Mouse (Mus musculus) limb, embryonic 11.5 days (tissue): Measurements from ENCODE around the gene Spint5. TPM values are rescaled to one million over a fixed set of nuclear protein-coding genes. Genes with fewer than 3 reads are reported as not detected.
A peak's percentile ranks its signal among the peaks of the same experiment; 100 is the strongest.

Experiments
- ATAC-seq: fragments of 200-750 bp; cut with Nextera tagmentation; 2 replicates; pipeline ENCODE4 v1.8.0; 2017; ENCODE audit warnings: low read depth; ENCODE audit not compliant: insufficient number of reproducible peaks, low FRiP score, low TSS enrichment
- DNase-seq: peaks from one replicate; pipeline ENCODE4 v3.0.0-alpha.2; 2015; ENCODE audit warnings: low spot score
- H3K27ac ChIP-seq: fragments of 300-500 bp; sonication (generic); replicated peaks from 2 replicates; pipeline ENCODE4 v1.5.1; 2014; ENCODE audit warnings: low read depth, mild to moderate bottlenecking, low read length
- H3K27me3 ChIP-seq: fragments of 300-500 bp; sonication (generic); 2 replicates; pipeline ENCODE4 v1.6.1; 2014; ENCODE audit warnings: mild to moderate bottlenecking, low read length, mixed read lengths; ENCODE audit not compliant: control insufficient read depth, insufficient read depth
- H3K36me3 ChIP-seq: fragments of 300-500 bp; sonication (generic); 2 replicates; pipeline ENCODE4 v1.6.1; 2014; ENCODE audit warnings: mild to moderate bottlenecking, low read length, moderate library complexity, mixed read lengths; ENCODE audit not compliant: control insufficient read depth, insufficient read depth
- H3K4me1 ChIP-seq: fragments of 300-500 bp; sonication (generic); 2 replicates; pipeline ENCODE4 v1.6.1; 2014; ENCODE audit warnings: low read length, mixed read lengths; ENCODE audit not compliant: control insufficient read depth, insufficient read depth
- H3K4me2 ChIP-seq: fragments of 300-500 bp; sonication (generic); 2 replicates; pipeline ENCODE4 v1.6.1; 2014; ENCODE audit warnings: low read depth, mild to moderate bottlenecking, moderate library complexity; ENCODE audit not compliant: severe bottlenecking
- H3K4me3 ChIP-seq: fragments of 300-500 bp; sonication (generic); 2 replicates; pipeline ENCODE4 v1.5.1; 2014; ENCODE audit warnings: low read depth, low read length
- H3K9ac ChIP-seq: fragments of 300-500 bp; sonication (generic); 2 replicates; pipeline ENCODE4 v1.6.1; 2014; ENCODE audit warnings: mild to moderate bottlenecking, low read length
- H3K9me3 ChIP-seq: fragments of 300-500 bp; sonication (generic); 2 replicates; pipeline ENCODE4 v1.6.1; 2016; ENCODE audit warnings: low read length; ENCODE audit not compliant: control insufficient read depth
- WGBS: fragments of 180-500 bp; shearing (Covaris S2); extraction: QIAGEN DNeasy Blood & Tissue Kit; methylation state at CpG from one replicate; pipeline ENCODE4 v1.1.7; 2014; 5-methylcytosine and 5-hydroxymethylcytosine counted together
- polyA plus RNA-seq: library from polyadenylated mRNA; unstranded; fragments of >200 nt; fragmentation: Nextera tagmentation; extraction: Ambion mirVana; gene quantifications from 2 replicates; pipeline ENCODE4 v1.2.1, GENCODE M21; 2014

Spint5 gene
- polyA plus RNA-seq: not detected in 2 replicates

- H3K27me3 ChIP-seq: no peaks in the 10 kb centered on the region
- ATAC-seq (no peak), DNase-seq (no peak)
- H3K36me3 ChIP-seq: no peaks in the 10 kb centered on the region
- WGBS: 80% methylated on average over 6 of the region's 6 CpGs
- H3K9me3 ChIP-seq: no peaks in the 10 kb centered on the region
- H3K4me1 ChIP-seq: 0 out of 2 replicates have a peak, but pooled peaks cover under 1% of the 10 kb centered on the region
- no peak within 1 kb of the TSS for H3K9ac ChIP-seq
- no peak within 1 kb of the TSS for H3K27ac ChIP-seq
- H3K4me3 ChIP-seq: no peak within 1 kb of the TSS
- no peak within 1 kb of the TSS for H3K4me2 ChIP-seq
Observed at GRCm38 (mm10) chr2:164715005-164715404, at the start of gene Spint5. Gene Spint5, plus strand, starts transcription at chr2:164715305.

- ATAC-seq (no peak), DNase-seq (no peak)
- H3K9ac ChIP-seq: no peak overlapping the region
- no peak overlapping the region for H3K27ac ChIP-seq
- no peaks in the 10 kb centered on the region for H3K36me3 ChIP-seq
- no peaks in the 10 kb centered on the region; the same call in 1 of the 2 replicates for H3K9me3 ChIP-seq
- WGBS: 88% methylated on average over 5 of the region's 5 CpGs
- no peaks in the 10 kb centered on the region for H3K27me3 ChIP-seq
- H3K4me1 ChIP-seq: no peaks in the 10 kb centered on the region
- H3K4me3 ChIP-seq: no peak overlapping the region
- no peak overlapping the region for H3K4me2 ChIP-seq
Observed at GRCm38 (mm10) chr2:164670261-164670660, 44.8 kb upstream of the Spint5 start.

DNA sequence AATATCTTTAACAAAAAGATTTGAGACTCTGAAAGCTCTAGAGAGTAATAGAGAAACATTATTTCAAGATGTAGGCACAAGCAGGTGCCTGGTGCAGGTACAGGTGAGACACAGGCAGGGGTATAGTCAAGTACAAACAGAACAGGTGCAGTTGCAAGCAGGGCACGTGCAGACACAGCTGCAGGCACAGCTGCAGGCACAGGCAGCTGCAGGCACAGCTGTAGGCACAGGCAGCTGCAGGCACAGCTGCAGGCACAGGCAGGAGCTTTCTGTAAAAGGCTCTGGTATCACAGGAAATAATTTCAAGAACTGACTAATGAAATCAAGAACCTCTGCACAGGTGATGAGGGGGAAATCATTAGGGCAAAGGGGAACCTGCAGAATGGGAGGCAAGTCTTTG, 44.2 kb upstream of the Spint5 start:
- Histone ChIP-seq H3K9ac (no peak overlapping the region), H3K4me3 (no peak overlapping the region), H3K27me3 (no peaks in the 10 kb centered on the region), H3K4me2 (no peak overlapping the region), H3K36me3 (no peaks in the 10 kb centered on the region), H3K9me3 (no peaks in the 10 kb centered on the region; the same call in 1 of the 2 replicates), H3K4me1 (no peaks in the 10 kb centered on the region), H3K27ac (no peak overlapping the region)
- ATAC-seq (no peak), DNase-seq (peak; percentile 25)
- 28% methylated on average over 1 of the region's 1 CpGs for WGBS

- Histone ChIP-seq H3K4me3 (no peak within 1 kb of the TSS), H3K27ac (no peak within 1 kb of the TSS), H3K9me3 (no peaks in the 10 kb centered on the region), H3K36me3 (no peaks in the 10 kb centered on the region), H3K9ac (no peak within 1 kb of the TSS), H3K4me1 (no peaks in the 10 kb centered on the region), H3K27me3 (no peaks in the 10 kb centered on the region), H3K4me2 (no peak within 1 kb of the TSS)
- ATAC-seq (no peak), DNase-seq (no peak)
- WGBS: 77% methylated on average over 7 of the region's 7 CpGs
Observed at GRCm38 (mm10) chr2:164673987-164674386, 41.1 kb upstream of the Spint5 start, which contains the start of gene Wfdc11. Gene Wfdc11, minus strand, starts transcription at chr2:164674087.

- no peaks in the 10 kb centered on the region for H3K36me3 ChIP-seq
- H3K4me3 ChIP-seq: no peak overlapping the region
- no peak for DNase-seq
- no peak overlapping the region for H3K9ac ChIP-seq
- ATAC-seq: no peak
- no peaks in the 10 kb centered on the region for H3K27me3 ChIP-seq
- no peaks in the 10 kb centered on the region for H3K9me3 ChIP-seq
- 81% methylated on average over 7 of the region's 7 CpGs for WGBS
- H3K4me1 ChIP-seq: no peaks in the 10 kb centered on the region
- no peak overlapping the region for H3K27ac ChIP-seq
- no peak overlapping the region for H3K4me2 ChIP-seq
Observed at GRCm38 (mm10) chr2:164676103-164676502, 39.0 kb upstream of the Spint5 start.

- H3K4me2 ChIP-seq: no peak overlapping the region
- ATAC-seq (no peak), DNase-seq (no peak)
- H3K9me3 ChIP-seq: no peaks in the 10 kb centered on the region
- no peak overlapping the region for H3K9ac ChIP-seq
- WGBS: 86% methylated on average over 16 of the region's 16 CpGs
- H3K4me1 ChIP-seq: no peaks in the 10 kb centered on the region
- no peaks in the 10 kb centered on the region for H3K27me3 ChIP-seq
- no peak overlapping the region for H3K27ac ChIP-seq
- no peaks in the 10 kb centered on the region for H3K36me3 ChIP-seq
- H3K4me3 ChIP-seq: no peak overlapping the region
Observed at GRCm38 (mm10) chr2:164676916-164677685, 38.0 kb upstream of the Spint5 start.

GRCm38 (mm10) chr2:164678848-164679625, 36.1 kb upstream of the Spint5 start:
- no peaks in the 10 kb centered on the region for H3K36me3 ChIP-seq
- 20% methylated on average over 19 of the region's 19 CpGs for WGBS
- H3K4me2 ChIP-seq: peak overlapping the region; percentile 45
- H3K27me3 ChIP-seq: no peaks in the 10 kb centered on the region
- H3K9ac ChIP-seq: no peak overlapping the region
- H3K4me1 ChIP-seq: no peaks in the 10 kb centered on the region
- peak; percentile 81 for DNase-seq
- no peak overlapping the region for H3K27ac ChIP-seq
- peak; percentile 47; the same call in 1 of the 2 replicates for ATAC-seq
- H3K9me3 ChIP-seq: no peaks in the 10 kb centered on the region
- H3K4me3 ChIP-seq: no peak overlapping the region

DNA sequence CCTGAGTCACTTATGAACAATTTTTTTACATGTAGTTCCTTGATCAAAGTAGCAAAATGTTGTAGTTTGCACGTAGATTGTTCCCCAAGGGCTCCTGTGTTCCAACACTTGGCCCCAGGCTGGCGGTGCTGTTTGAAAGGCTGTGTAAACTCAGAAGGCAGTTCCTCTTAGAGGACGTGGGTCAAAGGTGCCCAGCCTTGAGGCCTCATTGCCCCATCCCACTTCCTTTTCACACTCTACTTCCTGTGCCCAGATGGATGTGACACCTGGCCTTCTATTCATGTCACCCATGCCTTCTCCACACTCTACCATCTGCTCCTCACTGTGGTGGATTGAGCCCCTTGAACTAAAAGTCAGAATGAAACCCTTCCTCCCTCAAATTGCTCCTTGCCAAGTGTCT, 35.2 kb upstream of the Spint5 start:
- no peak overlapping the region for H3K4me2 ChIP-seq
- no peaks in the 10 kb centered on the region for H3K4me1 ChIP-seq
- H3K9me3 ChIP-seq: no peaks in the 10 kb centered on the region
- DNase-seq: no peak
- no peak overlapping the region for H3K9ac ChIP-seq
- no peaks in the 10 kb centered on the region for H3K27me3 ChIP-seq
- no peak overlapping the region for H3K27ac ChIP-seq
- H3K36me3 ChIP-seq: no peaks in the 10 kb centered on the region
- 32% methylated on average over 3 of the region's 3 CpGs for WGBS
- H3K4me3 ChIP-seq: no peak overlapping the region
- ATAC-seq: no peak
